Mouse (Mus musculus) olfactory bulb, adult 2 months (tissue): ENCODE measurements around the gene 1110065P20Rik.

Experiments
- CTCF ChIP-seq: fragments of 200-500 bp; IDR thresholded peaks from 2 replicates; pipeline ENCODE4 v1.5.1; 2012; ENCODE audit warnings: low read depth, mild to moderate bottlenecking, low read length, moderate library complexity; ENCODE audit not compliant: insufficient read depth
- POLR2A ChIP-seq: fragments of 200-500 bp; IDR thresholded peaks from 2 replicates; pipeline ENCODE4 v1.6.1; 2012; ENCODE audit warnings: mild to moderate bottlenecking, low read depth, low read length, moderate library complexity; ENCODE audit not compliant: insufficient read depth

- peak; percentile 92 for TF ChIP-seq CTCF
- TF ChIP-seq POLR2A = no peak
These were observed 49.3 kb downstream of the 1110065P20Rik start, which contains the start of gene Mtf1 for GRCm38 (mm10) chr4:124801552-124802308.
